Mouse (Mus musculus): ENCODE data around the gene Rassf5.

DNA sequence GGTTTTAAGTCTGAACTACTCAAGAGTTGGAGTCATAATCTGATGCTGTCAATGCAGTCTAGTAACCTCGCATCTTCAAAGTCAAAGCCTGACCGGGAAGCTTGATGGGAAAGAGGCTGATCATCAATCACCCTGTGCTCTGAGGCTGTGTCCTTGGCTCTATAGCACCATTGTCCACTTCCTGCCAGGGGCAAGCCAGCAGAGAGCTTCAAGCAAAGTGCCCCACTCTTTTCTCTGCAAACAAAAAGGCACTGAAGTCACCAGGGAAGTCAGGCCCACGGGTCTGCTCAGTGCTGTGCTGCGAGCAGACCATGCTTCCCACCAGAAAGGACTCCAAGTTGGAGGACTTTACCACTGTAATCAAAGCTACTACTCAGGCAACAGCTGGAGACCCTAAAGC is 67.8 kb downstream of the Rassf5 start:
- no peak for TF ChIP-seq CTCF (IDR thresholded peaks at IDR 0.05; ENCODE audit: low read depth)
- TF ChIP-seq EP300 (optimal IDR thresholded peaks at IDR 0.05), result no peak
